Mouse (Mus musculus): Measurements from ENCODE around the gene Acvr1. TPM values are rescaled to one million over a fixed set of nuclear protein-coding genes. Genes with fewer than 3 reads are reported as not detected.

Acvr1 gene
- polyA plus RNA-seq, 1 experiment, result 18.7 TPM

DNA sequence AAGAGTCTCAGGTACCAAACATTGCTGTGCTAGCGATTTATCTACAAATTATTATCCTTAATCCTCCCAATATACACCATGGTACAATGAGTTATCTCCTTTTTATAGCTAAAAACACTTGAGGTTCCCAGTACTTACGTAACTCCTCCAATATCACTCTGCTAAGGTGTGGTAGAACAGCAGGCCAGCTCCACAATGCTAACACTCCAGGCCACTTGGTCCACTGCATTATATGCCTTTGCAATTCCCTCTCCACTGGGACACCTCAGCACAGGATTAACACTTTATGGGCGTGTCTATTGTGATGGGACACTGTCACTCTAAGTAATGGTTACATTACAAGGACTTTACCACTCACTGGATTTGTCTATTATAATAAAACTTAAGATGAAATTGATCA lies 30.2 kb downstream of the Acvr1 start:
- H3K27me3 ChIP-seq (ENCODE audit: control insufficient read depth, insufficient read depth, low read length), result no peaks in the 10 kb centered on the region
- no peak for TF ChIP-seq POLR2A (IDR thresholded peaks at IDR 0.05; ENCODE audit: borderline replicate concordance, insufficient read depth, low read length)
- no peak for TF ChIP-seq CTCF (IDR thresholded peaks at IDR 0.05; ENCODE audit: borderline replicate concordance, insufficient read depth, low read depth, low read length)
- DNase-seq, result no peak
- H3K4me3 ChIP-seq (replicated peaks; ENCODE audit: insufficient read depth, low read depth, low read length), result no peak overlapping the region
- H3K27ac ChIP-seq (ENCODE audit: insufficient read depth, low read length), result no peak overlapping the region
- 96% methylated on average over 3 of the region's 3 CpGs for WGBS
- peaks cover 32% of the 10 kb centered on the region for H3K4me1 ChIP-seq (ENCODE audit: control insufficient read depth, insufficient read depth, low read length)

- Histone ChIP-seq H3K4me3 (replicated peaks; ENCODE audit: insufficient read depth, low read depth, low read length) (no peak overlapping the region), H3K27ac (ENCODE audit: insufficient read depth, low read length) (no peak overlapping the region), H3K4me1 (ENCODE audit: control insufficient read depth, insufficient read depth, low read length) (peaks cover 36% of the 10 kb centered on the region), H3K27me3 (ENCODE audit: control insufficient read depth, insufficient read depth, low read length) (no peaks in the 10 kb centered on the region)
- TF ChIP-seq CTCF (IDR thresholded peaks at IDR 0.05; ENCODE audit: borderline replicate concordance, insufficient read depth, low read depth, low read length), result no peak
- no peak for TF ChIP-seq POLR2A (IDR thresholded peaks at IDR 0.05; ENCODE audit: borderline replicate concordance, insufficient read depth, low read length)
- DNase-seq, result no peak
- 56% methylated on average over 8 of the region's 8 CpGs for WGBS
These were observed 31.7 kb downstream of the Acvr1 start for GRCm38 (mm10) chr2:58535233-58535632.

DNA sequence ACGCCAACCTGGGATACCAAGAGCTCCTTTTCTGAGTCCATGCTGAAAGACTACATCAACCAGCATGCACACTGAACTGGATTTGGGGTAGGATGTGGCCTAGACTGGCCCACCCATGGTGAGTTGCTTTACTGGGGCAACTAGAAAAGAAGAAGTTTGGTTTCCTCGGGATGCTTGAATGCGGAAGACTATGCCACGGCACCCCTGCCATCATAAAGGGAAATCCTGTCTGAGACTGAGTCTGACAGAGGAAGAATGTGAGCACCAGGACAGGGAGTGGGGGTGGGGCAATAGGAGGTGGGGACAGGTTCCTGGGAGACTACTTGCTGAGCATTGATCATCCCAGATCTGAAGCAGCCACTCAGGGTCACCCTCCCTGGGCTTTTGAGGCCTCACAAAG lies 32.6 kb downstream of the Acvr1 start:
- no peak overlapping the region; the same call in 1 of the 2 replicates for H3K27ac ChIP-seq (ENCODE audit: insufficient read depth, low read length)
- no peak for DNase-seq
- 77% methylated on average over 4 of the region's 4 CpGs for WGBS
- H3K4me1 ChIP-seq (ENCODE audit: control insufficient read depth, insufficient read depth, low read length), result peaks cover 42% of the 10 kb centered on the region
- H3K4me3 ChIP-seq (replicated peaks; ENCODE audit: insufficient read depth, low read depth, low read length), result no peak overlapping the region
- TF ChIP-seq CTCF (IDR thresholded peaks at IDR 0.05; ENCODE audit: borderline replicate concordance, insufficient read depth, low read depth, low read length), result no peak
- TF ChIP-seq POLR2A (IDR thresholded peaks at IDR 0.05; ENCODE audit: borderline replicate concordance, insufficient read depth, low read length), result no peak
- H3K27me3 ChIP-seq (ENCODE audit: control insufficient read depth, insufficient read depth, low read length), result no peaks in the 10 kb centered on the region

DNA sequence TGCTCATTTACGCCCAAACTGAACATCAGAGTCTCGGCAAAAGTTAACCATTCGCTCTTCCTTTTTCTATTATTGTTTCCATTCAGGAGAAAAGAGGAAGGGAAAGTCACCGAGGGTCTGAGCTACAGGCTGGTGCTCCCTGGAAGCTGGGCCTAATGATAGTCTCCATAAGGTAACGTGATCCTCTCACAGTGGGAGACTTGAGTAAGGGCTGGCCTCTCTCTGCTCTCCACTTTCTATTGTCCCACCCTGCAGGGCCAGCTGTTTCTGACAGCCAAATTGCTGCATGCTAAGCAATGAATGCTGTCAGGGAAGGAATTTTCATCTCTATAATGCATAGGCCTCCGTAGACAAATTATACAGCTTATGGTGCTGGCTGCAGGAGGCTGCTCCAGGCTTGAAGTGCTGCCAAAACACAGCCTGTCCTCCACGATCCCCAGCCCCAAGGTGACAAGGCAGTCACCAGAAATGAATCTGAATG lies 33.4 kb downstream of the Acvr1 start:
- H3K4me1 ChIP-seq (ENCODE audit: control insufficient read depth, insufficient read depth, low read length), result peaks cover 44% of the 10 kb centered on the region
- TF ChIP-seq POLR2A (IDR thresholded peaks at IDR 0.05; ENCODE audit: borderline replicate concordance, insufficient read depth, low read length) (no peak), CTCF (IDR thresholded peaks at IDR 0.05; ENCODE audit: borderline replicate concordance, insufficient read depth, low read depth, low read length) (no peak)

GRCm38 (mm10) chr2:58532260-58532850 lies 34.6 kb downstream of the Acvr1 start:
- Histone ChIP-seq H3K27me3 (ENCODE audit: control insufficient read depth, insufficient read depth, low read length) (no peaks in the 10 kb centered on the region), H3K4me1 (ENCODE audit: control insufficient read depth, insufficient read depth, low read length) (peaks cover 46% of the 10 kb centered on the region), H3K4me3 (replicated peaks; ENCODE audit: insufficient read depth, low read depth, low read length) (no peak overlapping the region), H3K27ac (ENCODE audit: insufficient read depth, low read length) (no peak overlapping the region)
- peak in 1 of 2 experiments; percentile 60 for DNase-seq
- TF ChIP-seq CTCF (IDR thresholded peaks at IDR 0.05; ENCODE audit: borderline replicate concordance, insufficient read depth, low read depth, low read length) (no peak), POLR2A (IDR thresholded peaks at IDR 0.05; ENCODE audit: borderline replicate concordance, insufficient read depth, low read length) (no peak)
- 57% methylated on average over 10 of the region's 10 CpGs for WGBS

More for the DNA sequence above, 33.4 kb downstream of the Acvr1 start:
- WGBS, result 22% methylated on average over 7 of the region's 7 CpGs
- peak; percentile 74 to 80 for DNase-seq
- H3K27ac ChIP-seq (ENCODE audit: insufficient read depth, low read length), result peak overlapping the region; percentile 55; the same call in 1 of the 2 replicates
- no peaks in the 10 kb centered on the region for H3K27me3 ChIP-seq (ENCODE audit: control insufficient read depth, insufficient read depth, low read length)
- no peak overlapping the region for H3K4me3 ChIP-seq (replicated peaks; ENCODE audit: insufficient read depth, low read depth, low read length)

GRCm38 (mm10) chr2:58530521-58530920 lies 36.4 kb downstream of the Acvr1 start:
- H3K27me3 ChIP-seq (ENCODE audit: control insufficient read depth, insufficient read depth, low read length), result no peaks in the 10 kb centered on the region
- H3K4me1 ChIP-seq (ENCODE audit: control insufficient read depth, insufficient read depth, low read length), result peaks cover 45% of the 10 kb centered on the region
- no peak for TF ChIP-seq POLR2A (IDR thresholded peaks at IDR 0.05; ENCODE audit: borderline replicate concordance, insufficient read depth, low read length)
- no peak for TF ChIP-seq CTCF (IDR thresholded peaks at IDR 0.05; ENCODE audit: borderline replicate concordance, insufficient read depth, low read depth, low read length)
- 64% methylated on average over 4 of the region's 4 CpGs for WGBS
- no peak for DNase-seq
- H3K4me3 ChIP-seq (replicated peaks; ENCODE audit: insufficient read depth, low read depth, low read length), result no peak overlapping the region
- no peak overlapping the region for H3K27ac ChIP-seq (ENCODE audit: insufficient read depth, low read length)

DNA sequence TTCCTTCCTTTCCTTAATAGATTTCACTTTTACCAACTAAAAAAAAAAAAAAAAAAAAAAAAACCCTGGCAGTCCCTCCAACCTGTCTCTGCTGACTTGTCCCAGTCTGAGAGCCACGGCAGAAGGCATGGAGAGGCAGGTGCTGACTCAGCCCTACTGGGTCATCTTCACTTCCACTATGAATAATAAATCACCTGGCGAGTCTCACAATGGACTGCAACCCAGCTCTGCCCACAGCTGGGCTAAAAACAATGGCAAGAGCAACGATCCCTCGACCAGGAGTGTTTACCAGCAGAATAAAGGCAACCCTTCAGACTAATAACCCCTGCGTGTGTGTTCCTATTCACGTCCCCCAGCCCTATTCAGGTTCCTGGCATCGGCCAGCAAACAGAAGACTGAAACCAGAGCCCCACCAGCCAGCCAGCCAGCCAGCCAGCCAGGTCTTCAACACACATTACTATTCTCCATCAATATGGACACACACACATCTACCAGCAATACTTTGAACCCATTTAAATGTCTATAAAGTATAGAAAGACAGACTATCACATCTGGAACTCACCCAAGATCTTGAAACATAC lies 37.0 kb downstream of the Acvr1 start:
- no peak for TF ChIP-seq CTCF (IDR thresholded peaks at IDR 0.05; ENCODE audit: borderline replicate concordance, insufficient read depth, low read depth, low read length)
- Histone ChIP-seq H3K27me3 (ENCODE audit: control insufficient read depth, insufficient read depth, low read length) (no peaks in the 10 kb centered on the region), H3K27ac (ENCODE audit: insufficient read depth, low read length) (0 out of 2 replicates have a peak overlapping the region, but pooled peaks have one; percentile 11), H3K4me3 (replicated peaks; ENCODE audit: insufficient read depth, low read depth, low read length) (no peak overlapping the region), H3K4me1 (ENCODE audit: control insufficient read depth, insufficient read depth, low read length) (peaks cover 39% of the 10 kb centered on the region)
- DNase-seq, result peak; percentile 54 to 69
- 32% methylated on average over 7 of the region's 7 CpGs for WGBS

- 51% methylated on average over 5 of the region's 5 CpGs for WGBS
- no peak for DNase-seq
- no peak overlapping the region for H3K4me3 ChIP-seq (replicated peaks; ENCODE audit: insufficient read depth, low read depth, low read length)
- no peaks in the 10 kb centered on the region for H3K27me3 ChIP-seq (ENCODE audit: control insufficient read depth, insufficient read depth, low read length)
- no peak overlapping the region for H3K27ac ChIP-seq (ENCODE audit: insufficient read depth, low read length)
- H3K4me1 ChIP-seq (ENCODE audit: control insufficient read depth, insufficient read depth, low read length), result peaks cover 37% of the 10 kb centered on the region
- TF ChIP-seq POLR2A (IDR thresholded peaks at IDR 0.05; ENCODE audit: borderline replicate concordance, insufficient read depth, low read length) (no peak), CTCF (IDR thresholded peaks at IDR 0.05; ENCODE audit: borderline replicate concordance, insufficient read depth, low read depth, low read length) (no peak)
These were observed 37.6 kb downstream of the Acvr1 start for GRCm38 (mm10) chr2:58529384-58529783.
